Mouse (Mus musculus) kidney, postnatal 14 days (tissue): ENCODE measurements at regions not wholly inside any gene's neighbourhood (a gene's known extent, or its start where the extent isn't known, plus 50 kb on each side); places are given as distances from the start of the nearest gene placed in this dataset.

Source experiments
- DNase-seq: peaks from one replicate; pipeline ENCODE4 v3.0.0; 2022; ENCODE audit warnings: mixed read lengths

DNA sequence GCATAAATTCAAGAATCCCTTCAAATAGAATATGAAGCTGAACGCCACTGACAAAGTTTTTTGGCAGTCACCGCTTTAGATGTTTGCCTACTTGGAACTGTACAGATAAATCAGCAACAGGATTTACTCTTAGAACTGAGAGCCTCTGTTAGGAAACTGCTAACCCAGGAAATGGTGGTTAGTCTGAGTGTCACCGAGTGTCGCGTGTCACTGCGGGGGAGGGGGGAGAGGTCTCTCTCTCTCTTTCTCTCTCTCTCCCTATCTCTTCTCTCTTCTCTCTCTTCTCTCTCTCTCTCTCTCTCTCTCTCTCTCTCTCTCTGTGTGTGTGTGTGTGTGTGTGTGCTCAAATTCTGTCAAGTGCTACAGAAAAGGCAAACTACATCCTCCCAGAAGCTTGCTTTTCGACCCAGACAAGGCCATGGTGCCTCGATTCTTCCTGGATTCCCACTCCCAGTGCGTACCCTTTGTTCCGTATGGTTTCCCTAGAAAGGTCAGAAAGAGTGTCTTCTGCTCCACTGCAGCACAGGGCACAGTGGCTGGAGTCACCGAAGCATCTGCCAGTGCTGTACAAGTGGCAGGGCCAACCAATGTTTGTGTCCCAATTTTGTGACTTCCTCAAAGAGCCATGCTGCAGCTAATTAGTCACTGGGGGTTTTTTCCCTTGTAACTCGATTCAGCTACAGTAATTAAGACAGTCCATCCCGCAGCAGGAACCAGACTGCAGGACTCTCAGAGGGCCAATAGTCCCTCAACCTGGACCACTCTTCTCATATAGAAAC is 87.0 kb downstream of the Cog6 start:
- no peak for DNase-seq

DNA sequence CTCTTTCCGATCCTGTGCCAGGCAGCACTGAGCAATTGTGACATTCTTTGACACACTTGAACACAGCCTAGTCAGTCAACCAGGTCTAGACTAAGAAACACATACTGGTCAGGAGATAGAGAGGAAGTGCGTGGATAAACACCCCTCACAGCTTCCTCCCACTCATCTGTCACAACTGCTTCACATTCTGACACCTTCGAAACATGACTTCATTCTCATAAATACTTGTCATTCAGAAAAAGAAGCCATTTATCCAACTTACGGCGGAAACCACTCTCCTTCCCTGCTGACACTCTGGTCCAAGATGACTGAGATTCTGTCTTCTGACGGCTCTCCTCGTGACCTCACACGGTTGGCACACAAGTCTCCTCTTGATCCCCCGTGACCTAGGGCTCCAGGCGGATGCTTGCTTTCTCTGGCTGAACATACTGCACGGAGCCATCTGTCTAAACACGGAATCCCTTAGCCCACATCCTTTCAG is 89.6 kb downstream of the Cog6 start:
- DNase-seq: no peak

DNA sequence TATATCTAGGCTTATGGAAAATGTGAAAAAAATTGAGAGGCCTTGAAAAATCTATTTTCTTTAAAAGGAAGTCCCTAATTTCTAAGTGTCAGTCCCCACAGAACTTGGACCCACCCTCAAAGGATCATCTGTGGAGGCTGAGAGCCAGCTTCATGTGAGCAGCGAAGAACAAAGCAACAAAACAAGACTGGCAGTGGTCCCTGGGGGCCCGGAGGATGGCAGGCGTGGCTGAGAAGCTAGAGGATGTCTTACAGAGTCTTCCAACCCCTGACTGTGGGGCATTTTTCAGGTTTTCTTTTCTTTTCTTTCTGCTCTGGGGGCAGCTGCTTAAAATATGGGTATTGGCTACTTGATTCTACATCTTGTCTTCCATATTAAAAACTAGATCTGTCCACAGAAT is 90.5 kb downstream of the Cog6 start:
- DNase-seq: peak; percentile 15

DNA sequence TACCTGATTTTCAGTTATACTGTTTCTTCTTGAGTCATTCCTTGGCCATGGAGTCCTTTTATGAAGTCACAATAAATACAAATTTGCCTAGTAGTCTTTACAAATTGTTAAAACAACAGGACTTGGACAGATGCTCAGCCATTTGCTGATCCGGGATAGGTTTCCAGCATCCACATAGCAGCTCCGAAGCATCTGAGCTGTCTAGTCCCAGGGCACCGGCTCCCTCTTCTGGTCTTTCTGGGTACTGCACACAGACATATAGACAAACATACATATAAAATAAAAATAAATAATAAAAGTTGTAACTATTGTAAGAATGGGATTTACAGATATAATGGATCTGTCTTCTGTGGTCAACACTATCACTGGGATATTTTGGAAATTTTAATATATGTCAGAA is 91.8 kb downstream of the Cog6 start:
- DNase-seq: peak; percentile 19

DNA sequence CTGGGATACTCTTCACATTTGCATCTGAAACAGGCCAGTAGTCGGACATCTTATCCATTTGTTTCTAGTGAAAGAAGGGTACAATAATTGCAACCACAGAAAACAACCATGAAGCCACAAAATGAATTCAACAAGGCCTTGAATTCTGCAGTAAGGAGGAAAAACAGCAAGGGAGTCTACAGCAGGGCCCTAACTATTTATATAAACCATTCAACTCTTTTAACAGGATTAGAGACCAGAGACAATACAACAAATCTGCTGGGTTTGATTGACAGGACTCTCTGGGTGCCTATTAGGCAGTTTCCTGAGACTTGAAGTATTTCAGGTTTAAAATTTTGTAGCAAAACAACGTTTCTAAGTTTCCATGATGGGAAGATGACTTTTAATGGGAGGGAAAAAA is 92.4 kb downstream of the Cog6 start:
- DNase-seq: no peak

DNA sequence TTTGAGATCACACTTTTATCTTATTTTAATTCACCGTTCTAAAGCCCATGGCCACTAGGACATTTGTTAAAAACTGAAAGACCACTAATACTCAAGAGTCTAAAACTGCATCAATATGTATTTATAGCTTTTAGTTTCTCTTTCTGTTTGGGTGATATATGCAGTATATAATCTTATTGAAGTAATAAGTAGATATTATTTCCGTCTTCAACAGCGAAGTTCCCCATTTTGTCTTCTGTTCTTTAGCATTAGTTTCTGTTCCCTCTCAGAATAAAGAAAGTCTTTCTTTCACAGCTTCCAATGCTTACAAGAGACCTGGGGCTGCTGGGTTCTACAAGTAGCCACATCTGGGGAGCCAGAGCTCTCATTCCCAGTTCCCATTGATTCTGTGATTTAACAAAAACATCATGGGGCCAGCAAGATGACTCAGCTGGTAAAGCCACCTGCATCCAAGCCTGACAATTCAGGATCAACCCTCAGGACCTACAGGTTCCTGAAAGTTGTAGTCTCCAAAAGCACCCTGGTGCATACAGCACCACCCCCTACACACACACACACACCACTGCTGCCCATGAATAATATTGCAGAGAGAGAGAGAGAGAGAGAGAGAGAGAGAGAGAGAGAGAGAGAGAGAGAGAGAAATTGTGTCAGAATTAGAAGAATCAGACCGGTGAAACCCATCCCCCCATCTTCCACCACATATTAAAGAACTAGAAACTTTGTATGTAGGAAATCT is 93.0 kb downstream of the Cog6 start:
- DNase-seq: no peak

DNA sequence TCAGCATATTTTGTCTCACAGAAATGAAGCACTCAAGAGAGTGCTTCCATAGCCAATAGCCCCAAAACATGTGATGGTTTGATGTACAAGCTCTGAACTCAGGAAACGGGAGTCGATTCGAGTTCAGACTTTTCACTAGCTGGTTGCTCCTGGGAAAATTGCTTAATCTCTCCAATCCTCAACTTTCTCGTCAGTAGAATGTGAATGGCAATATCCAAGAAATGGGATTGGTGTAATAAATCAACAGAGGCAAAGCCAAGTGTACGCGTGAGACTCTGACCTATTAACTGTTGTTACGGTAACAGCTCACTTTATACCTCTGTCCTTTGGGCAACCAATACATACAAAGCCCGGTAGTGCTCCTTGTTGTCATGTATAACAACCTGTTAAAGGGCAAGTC is 94.6 kb downstream of the Cog6 start:
- DNase-seq: no peak

DNA sequence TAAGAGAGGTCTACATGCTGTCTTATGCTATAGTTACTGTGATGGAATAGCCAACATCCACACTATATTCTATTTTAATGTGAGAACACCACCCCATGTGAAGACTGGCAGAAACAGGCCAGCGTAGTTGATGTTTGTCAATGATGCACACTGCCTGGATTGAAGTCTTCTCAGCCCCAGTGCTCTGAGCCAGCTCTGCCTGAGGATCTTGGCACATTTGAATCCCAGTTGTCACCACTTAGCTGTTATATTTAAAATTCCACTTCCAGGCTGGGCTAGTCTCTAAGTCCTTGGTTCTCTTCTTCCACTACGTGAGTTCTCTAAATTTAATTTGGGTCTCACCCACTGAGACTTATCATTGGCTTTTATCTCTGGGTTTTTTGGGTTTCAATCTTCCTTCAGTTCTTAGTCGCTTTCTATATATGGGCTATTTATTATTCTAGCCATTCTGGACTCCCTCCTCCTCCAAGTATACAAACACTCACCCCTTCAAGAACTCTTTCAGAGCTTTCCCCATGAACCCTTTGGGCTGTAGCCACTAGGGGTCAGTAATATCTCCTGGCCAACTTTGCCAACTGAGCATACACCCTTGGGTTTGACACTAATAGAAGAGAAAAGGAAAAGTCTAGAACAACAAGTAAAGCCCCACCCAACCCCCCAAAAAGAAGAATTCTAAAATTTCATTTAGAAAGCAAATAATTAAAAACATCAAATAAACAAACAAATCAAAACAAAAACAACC is 110.0 kb downstream of the Cog6 start:
- DNase-seq: no peak

DNA sequence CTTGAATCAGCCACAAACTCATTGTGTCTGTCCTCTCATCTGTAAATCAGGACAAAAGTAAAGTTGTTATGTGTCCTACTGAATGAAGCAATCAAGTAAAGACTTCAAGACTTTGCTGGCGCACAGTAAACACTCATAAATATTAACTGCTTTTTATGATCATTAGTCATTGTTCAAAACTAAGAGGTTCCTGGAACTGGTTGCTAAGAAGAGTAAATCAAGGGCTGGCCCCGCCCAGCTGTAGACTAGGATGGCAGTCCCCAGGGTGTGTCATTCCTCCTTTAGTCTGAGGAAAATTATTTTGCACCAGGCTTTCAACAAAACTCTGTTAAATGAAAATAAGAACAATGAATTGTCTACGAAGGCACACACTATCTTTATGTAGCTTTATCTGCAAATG is 113.0 kb downstream of the Cog6 start:
- no peak for DNase-seq

DNA sequence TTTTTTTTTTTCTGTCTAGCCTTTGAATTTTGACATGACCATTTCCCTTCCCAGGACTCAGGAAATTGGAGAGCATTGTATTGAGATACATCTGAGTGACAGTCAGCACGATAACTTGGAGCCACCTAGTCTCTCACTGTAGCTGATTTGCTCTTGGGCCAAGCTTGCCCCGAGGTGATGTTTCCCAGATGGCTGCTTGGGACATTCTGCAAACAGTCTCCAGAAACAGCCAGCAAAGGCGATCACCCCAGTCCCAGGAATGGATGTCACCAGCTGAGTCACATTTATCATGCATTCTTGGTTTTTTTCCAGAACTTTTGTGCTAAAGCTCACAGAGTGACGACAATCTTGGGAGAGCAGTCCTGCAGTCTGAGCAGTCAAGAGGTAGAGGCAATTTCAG is 119.4 kb downstream of the Cog6 start:
- DNase-seq: peak; percentile 74

DNA sequence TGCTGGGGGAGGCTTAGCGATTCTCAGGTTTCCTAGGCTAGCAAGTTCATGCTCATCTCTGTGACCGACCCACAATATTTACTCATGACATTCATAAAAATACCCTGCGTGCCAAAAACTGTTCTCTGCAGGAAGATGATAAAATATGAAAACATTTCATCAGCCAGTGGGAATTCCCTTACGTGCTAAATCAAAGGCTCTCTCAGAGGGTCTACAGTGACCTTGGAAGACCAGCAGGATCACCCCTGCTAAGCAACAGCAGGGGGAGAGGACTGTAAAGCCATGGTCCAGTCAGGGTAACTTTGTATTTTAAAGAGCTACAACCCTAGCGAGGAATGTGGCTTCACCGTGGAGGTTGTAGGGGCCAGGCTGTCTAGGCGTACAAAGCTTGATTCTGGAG is 120.6 kb downstream of the Cog6 start:
- peak; percentile 19 for DNase-seq

DNA sequence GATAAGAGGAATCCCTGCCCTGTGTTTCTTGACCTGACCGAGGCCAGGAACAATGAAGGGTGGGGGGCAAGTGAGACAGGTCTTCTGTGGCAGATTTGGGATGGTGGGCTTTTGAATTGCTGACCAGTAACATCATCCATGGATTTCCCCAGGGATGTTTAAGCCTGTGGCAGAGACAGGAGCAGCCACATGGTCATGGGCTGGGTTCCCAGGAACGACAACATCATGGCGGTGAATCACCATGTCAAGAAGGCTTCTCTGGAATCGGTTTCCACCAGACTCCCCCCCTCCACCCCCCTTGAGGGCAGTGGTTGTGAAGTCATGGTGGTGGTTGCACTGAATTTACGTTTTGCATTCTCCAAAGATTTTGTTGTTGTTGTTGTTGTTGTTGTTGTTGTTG is 121.3 kb downstream of the Cog6 start:
- no peak for DNase-seq

DNA sequence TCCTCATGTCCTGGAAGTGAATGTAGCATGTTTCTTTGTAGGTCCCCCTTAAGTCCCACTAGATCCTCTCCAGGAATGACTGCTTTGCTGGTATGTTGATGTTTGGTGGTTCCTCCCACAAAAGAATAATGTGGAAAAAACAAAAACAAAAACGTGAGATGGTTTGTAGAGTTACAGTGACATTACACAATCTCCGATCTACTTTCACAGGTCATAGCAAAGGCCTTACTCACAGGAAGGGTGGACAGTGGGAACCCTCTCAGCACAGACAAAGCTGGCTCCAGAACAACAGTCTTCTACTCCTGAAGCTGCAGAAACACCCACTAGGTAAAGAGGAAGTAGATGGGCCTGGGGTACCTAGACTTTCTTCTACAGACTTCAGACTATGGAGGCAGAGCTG is 122.2 kb downstream of the Cog6 start:
- DNase-seq: no peak

DNA sequence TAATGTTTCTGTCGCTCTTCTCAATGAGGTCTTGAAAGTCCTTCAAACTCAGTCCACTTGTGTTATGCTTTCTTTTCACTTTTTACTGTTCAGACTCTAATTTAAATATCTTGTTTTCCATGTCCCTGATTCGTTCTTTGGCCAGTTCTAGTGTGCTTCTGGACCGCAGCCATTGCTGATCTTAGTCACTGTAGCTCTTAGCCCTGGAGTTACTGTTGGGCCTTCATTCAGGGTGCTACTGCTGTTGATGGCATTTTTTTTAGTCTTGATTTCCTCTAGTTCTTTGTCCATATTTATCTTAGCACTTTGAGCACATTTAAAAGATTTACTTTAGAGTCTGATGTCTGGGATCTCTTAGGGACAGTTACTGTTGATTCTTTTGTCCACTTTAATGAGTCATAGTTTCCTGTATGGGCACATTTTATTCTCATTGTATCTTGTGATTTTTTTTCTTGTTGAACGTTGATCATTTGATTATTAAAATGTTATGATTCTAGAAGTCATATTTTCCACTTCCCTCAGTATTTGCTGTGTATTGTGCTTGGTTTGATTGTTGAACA is 127.8 kb downstream of the Cog6 start:
- no peak for DNase-seq

DNA sequence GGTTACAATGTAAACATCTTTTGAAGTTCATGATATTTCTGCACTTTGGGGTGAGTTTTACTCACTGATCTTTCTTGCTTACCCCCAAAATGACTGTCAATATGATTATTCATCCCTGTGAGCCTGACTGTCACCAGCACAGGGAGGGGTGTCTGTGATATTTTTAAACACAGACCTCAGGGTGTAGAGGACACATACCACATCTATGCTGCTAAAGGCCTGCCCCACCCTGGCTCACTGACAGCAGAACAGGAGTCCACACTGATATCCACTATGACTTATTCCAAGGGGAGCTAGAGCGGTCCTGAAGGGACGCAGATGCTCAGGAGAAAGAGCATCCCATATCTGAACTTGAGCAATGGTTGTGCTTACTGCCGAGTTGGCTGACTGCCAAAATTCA is 135.1 kb downstream of the Cog6 start:
- no peak for DNase-seq

DNA sequence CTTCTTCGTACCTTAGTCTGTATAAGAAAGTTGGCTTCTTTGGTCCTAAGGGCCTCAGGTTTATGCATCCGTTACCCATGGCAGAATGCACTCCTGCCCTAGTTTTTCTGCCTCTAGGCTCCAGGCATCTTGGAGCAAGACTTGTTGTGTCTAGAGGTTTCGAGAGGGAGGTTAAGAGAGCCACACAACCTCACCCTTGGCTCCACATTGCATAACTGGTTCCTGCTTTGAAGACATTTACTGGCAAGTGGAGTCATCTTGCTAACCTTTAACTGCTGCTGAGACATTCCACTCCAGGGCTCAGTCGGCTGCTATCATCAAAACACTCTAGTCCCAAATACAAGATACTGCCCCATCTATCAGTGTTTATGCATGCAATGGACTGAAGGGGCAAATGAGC is 135.9 kb downstream of the Cog6 start:
- no peak for DNase-seq

DNA sequence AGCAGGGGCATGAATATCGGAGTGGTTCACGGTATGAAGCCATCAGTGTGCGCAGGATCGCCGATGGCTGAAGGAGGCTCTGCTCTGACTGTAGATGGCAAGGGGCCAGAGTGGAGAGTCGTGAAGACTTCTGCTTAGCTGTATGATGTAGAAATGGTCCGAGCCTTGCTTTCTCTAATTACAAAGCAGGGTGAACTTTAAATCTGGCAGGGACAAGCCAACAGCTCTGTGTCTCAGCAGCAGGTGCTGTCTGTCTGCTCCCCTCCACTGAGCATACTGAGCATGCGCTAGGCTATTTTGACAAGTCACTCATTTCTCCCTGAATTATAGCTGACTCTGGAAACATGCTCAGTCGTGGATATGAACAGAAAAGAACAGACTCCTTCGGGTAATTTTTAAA is 137.3 kb downstream of the Cog6 start:
- no peak for DNase-seq

DNA sequence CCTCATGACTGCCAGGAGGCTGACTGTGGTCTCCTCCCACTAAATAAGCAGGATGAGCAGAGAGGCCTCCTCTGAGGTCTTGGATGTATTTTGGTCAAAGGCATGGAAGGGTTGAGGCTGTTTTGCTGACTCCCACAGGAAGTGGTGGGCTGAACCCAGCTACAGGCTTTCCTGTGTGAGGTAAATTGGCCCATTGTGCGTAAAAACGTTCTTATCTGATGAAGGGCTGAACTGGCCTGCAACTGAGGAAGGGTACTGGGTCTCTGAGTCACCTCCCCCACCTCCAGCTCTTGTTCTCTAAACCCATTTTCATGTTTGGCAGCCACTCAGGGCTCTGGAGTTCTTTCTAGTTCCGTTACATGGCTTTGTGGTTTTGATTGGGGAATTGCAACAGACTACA is 138.7 kb downstream of the Cog6 start:
- DNase-seq: no peak

DNA sequence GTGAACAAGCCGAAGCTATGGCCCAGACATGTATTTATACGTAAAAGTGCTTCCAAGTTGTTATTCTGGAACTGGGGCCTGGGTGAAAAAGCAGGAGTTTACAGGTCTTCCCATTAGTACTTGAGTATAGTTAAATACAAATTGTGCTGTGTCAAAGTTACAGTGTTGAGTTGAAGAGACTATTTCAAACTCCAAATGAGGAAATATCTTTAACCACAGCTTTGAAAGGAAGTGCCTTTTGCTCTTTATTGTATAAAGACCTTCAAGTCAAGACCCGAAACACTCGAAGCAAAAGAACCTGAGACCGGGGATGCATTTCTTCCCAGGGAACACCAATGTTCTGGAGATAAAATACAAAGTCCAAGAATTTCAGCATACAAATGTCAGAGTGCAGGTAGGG is 144.8 kb downstream of the Cog6 start:
- no peak for DNase-seq

DNA sequence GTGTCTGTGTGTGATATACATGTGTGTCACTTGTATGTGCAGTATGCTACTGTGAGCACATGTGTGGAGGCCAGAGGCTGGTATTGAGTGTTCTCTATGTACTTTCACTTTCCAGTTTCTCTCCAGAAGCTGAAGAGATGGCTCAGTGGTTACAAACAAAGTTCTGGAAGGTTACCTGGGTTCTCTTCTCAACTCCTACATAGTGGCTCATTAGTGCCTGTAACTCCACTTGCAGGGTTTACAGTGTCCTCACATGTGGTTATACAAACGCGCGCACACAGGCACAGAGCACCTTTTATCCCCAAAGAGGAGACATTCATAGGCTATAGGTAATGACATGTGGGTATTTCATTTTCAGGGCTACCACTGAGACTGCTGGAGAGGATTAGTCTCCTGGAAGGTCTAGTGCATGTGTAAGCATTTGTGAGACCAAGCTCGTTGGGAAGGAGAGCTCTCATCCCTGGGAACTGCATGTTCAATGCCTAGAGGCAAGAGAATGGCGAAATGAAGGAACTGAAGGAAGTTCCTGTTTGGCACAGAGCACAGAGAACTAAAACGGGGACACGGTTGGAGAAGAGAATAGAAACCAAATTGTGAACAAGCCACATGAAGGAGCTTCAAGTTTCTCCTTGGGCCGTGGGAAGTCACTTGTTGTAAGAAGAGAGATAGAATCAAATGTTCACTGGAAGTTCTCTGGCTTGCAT is 153.7 kb downstream of the Cog6 start:
- DNase-seq: no peak

DNA sequence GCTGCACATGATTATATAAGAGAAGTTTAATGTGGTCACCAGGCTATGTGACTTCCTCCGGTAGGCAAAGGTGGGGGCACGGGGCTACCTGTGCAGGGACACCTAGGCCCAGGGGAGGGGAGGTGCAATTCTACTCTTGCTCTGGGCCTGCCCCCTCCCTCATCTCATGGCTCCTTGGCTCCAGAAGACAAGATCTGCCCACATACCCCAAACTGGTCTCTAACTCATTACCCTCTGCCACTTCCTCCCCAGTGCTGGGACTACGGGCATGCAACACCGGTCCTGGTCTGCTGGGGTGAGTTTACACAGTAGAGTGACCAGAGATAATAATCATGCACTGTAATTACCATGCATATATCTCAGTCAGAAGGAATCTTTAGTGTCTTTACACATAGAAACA is 155.0 kb downstream of the Cog6 start:
- DNase-seq: no peak

DNA sequence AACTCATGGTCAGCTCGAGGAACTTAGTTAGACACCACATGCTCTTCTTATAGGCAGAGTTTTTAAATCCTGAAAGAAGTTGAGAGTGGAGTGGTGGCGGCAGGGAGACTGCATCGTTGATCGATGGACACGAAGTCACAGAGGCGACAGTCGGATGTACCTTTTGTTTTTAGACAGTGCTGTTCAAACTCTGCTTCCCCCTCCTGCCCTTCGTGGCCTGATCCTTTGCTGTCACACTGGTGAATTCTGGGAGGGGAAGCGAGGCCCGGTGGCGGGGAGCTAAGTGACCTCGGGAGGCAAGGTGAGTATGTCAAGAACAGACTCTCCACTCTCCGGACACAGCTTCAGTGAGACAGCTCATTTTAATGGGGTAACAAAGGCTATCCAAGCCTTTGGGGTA is 155.5 kb downstream of the Cog6 start:
- no peak for DNase-seq

DNA sequence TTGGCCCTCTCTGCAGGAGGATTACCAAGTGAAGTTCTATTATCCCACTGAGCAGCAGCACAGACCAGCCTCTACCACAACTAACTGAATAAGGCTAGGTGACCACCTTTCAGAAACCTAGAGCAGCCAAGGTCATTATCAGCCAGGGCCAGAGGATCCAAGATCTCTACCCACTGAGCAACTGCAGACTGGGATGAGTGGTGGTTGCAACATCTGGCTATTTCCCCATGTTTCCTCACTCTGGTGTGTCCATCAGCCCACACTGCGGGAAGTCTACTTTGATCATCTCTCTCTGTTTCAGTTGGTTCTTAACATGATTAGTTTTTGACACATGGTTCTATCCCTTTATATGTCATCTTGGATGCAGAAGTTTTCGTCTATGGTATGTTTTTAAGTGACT is 157.2 kb downstream of the Cog6 start:
- no peak for DNase-seq
